Mouse (Mus musculus): ENCODE measurements around the gene Tcp11l2. TPM values are rescaled to one million over a fixed set of nuclear protein-coding genes. Genes with fewer than 3 reads are reported as not detected.

The Tcp11l2 gene
- polyA plus RNA-seq, 1 experiment from 2014 or later, result 16.1 TPM

DNA sequence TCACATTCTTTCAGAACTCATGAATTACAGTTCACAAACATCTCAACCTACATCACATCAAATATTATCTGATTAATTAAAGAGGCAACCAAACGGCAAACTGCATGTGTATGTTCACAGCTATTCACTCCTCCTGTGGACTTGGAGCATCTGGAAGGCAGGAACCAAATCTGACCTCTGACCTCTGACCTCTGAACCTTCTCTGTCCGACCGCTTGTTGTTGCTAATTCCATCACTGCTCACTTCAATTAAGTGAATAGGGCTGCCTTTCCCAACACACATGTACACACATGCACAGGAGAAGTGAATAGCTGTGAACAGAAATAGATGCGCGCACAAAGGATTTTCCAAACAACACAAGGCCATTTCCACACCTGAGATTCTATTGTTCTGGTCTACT lies 14.3 kb upstream of the Tcp11l2 start:
- Histone ChIP-seq H3K4me1 (peaks cover 3% of the 10 kb centered on the region; the same call in 1 of the 2 replicates), H3K9me3 (peaks cover 7% of the 10 kb centered on the region; the same call in 1 of the 2 replicates), H3K36me3 (no peaks in the 10 kb centered on the region), H3K27ac (no peak overlapping the region), H3K27me3 (no peaks in the 10 kb centered on the region), H3K4me3 (no peak overlapping the region), H3K4me2 (replicated peaks) (no peak overlapping the region), H3K9ac (no peak overlapping the region)
- WGBS, result 43% methylated on average over 5 of the region's 5 CpGs
- ATAC-seq (ENCODE audit: insufficient number of reproducible peaks, insufficient read depth, low FRiP score, low TSS enrichment), result no peak

GRCm38 (mm10) chr10:84562567-84563554 lies 13.6 kb upstream of the Tcp11l2 start:
- H3K27me3 ChIP-seq, result no peaks in the 10 kb centered on the region
- H3K4me2 ChIP-seq (replicated peaks), result no peak overlapping the region
- no peak overlapping the region for H3K9ac ChIP-seq
- H3K9me3 ChIP-seq, result peaks cover 7% of the 10 kb centered on the region; the same call in 1 of the 2 replicates
- H3K4me1 ChIP-seq, result peaks cover 3% of the 10 kb centered on the region; the same call in 1 of the 2 replicates
- no peak overlapping the region for H3K27ac ChIP-seq
- 49% methylated on average over 13 of the region's 13 CpGs for WGBS
- peak; percentile 58 for ATAC-seq (ENCODE audit: insufficient number of reproducible peaks, insufficient read depth, low FRiP score, low TSS enrichment)
- no peak overlapping the region for H3K4me3 ChIP-seq
- no peaks in the 10 kb centered on the region for H3K36me3 ChIP-seq

DNA sequence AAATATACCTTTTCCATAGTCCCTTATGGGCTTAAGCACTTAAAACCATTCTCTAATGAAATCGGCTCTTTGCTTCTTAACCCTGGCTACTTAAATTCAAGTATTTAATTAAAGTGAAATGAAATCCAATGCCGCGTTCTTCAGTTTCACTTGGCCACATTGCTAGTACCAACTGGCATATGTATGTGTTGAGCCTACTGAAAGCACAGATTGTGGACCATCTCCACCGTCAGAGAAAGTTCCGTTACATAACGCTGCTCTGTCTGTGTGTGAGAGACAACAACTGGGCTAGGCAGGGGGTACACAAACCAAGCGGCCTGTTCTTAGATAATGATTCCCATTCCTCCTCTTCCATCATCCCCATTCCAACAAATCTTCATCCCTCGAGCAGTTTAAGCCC lies 12.0 kb upstream of the Tcp11l2 start:
- no peak for ATAC-seq (ENCODE audit: insufficient number of reproducible peaks, insufficient read depth, low FRiP score, low TSS enrichment)
- Histone ChIP-seq H3K9me3 (no peaks in the 10 kb centered on the region), H3K9ac (no peak overlapping the region), H3K4me3 (no peak overlapping the region), H3K27ac (no peak overlapping the region), H3K27me3 (no peaks in the 10 kb centered on the region), H3K4me1 (peaks cover 3% of the 10 kb centered on the region; the same call in 1 of the 2 replicates), H3K4me2 (replicated peaks) (no peak overlapping the region), H3K36me3 (no peaks in the 10 kb centered on the region)
- 69% methylated on average over 8 of the region's 8 CpGs for WGBS

GRCm38 (mm10) chr10:84571052-84571639 lies 5.3 kb upstream of the Tcp11l2 start:
- Histone ChIP-seq H3K4me1 (no peaks in the 10 kb centered on the region), H3K27me3 (no peaks in the 10 kb centered on the region), H3K9ac (no peak overlapping the region), H3K36me3 (no peaks in the 10 kb centered on the region), H3K27ac (no peak overlapping the region), H3K4me2 (replicated peaks) (no peak overlapping the region), H3K9me3 (no peaks in the 10 kb centered on the region), H3K4me3 (no peak overlapping the region)
- 80% methylated on average over 10 of the region's 10 CpGs for WGBS
- no peak for ATAC-seq (ENCODE audit: insufficient number of reproducible peaks, insufficient read depth, low FRiP score, low TSS enrichment)

DNA sequence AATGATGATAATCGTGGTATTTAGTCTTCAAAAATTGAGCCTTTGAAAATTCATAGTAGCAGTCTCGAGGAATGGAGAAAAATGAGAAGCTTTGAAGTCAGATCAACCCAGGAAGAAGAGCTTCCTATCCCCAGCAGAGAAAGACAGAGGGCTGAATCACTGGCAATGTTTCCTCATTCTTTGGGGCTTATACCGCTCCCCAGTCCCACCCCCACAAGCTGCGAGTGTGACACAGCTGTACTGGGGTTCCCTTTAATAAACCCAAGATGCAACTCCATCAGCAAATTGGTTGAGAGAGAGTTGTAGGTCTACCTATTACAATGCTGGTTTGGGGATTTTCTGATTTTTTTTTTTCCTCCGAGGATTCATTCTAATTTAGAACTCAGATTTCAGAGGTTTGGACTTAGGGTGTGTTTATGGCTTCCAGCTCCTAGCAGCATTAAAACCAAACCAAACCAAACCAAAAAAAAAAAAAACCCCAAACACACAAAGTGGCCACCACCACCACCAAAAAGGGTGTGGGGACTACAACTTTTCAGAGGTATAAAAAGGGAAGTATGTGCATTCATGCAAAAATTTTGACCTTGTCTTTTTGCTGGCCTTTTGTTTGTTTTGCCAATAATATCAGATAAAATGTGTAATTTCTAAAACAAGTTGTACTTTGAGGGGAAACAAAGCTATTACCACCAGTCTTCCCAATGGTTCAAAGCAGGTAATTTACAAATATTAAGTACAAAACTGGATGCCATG lies 2.6 kb upstream of the Tcp11l2 start:
- no peak for ATAC-seq (ENCODE audit: insufficient number of reproducible peaks, insufficient read depth, low FRiP score, low TSS enrichment)
- WGBS, result 63% methylated on average over 5 of the region's 5 CpGs
- H3K4me3 ChIP-seq, result no peak overlapping the region
- H3K36me3 ChIP-seq, result no peaks in the 10 kb centered on the region
- no peak overlapping the region for H3K4me2 ChIP-seq (replicated peaks)
- H3K4me1 ChIP-seq, result 0 out of 2 replicates have a peak, but pooled peaks cover 6% of the 10 kb centered on the region
- no peaks in the 10 kb centered on the region for H3K9me3 ChIP-seq
- H3K9ac ChIP-seq, result no peak overlapping the region
- no peak overlapping the region for H3K27ac ChIP-seq
- H3K27me3 ChIP-seq, result no peaks in the 10 kb centered on the region

DNA sequence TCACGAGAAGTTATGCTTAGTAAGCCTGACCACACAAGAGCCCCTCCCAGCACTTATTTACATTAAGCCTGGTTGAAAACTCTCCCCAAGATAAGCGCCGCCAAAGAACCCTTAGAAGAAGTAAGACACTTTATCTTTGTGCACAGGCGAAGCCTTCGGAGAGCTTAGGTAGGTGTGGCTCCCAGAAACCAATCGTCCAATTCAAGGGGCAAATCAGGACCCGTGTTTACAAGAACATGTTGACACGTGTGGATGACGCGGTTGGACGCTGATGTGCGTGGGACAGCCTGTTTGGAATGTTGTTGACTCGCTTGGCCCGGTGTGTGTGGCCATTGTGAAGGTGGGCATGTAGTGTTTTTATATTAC lies 414 bp upstream of the Tcp11l2 start:
- under 1% methylated on average over 14 of the region's 14 CpGs for WGBS
- no peak overlapping the region for H3K27ac ChIP-seq
- H3K4me2 ChIP-seq (replicated peaks), result peak overlapping the region; percentile 99
- H3K4me3 ChIP-seq, result peak overlapping the region; percentile 86
- 0 out of 2 replicates have a peak overlapping the region, but pooled peaks have one; percentile 10 for H3K9ac ChIP-seq
- ATAC-seq (ENCODE audit: insufficient number of reproducible peaks, insufficient read depth, low FRiP score, low TSS enrichment), result peak; percentile 72
- H3K4me1 ChIP-seq, result 0 out of 2 replicates have a peak, but pooled peaks cover 6% of the 10 kb centered on the region
- no peaks in the 10 kb centered on the region for H3K9me3 ChIP-seq
- H3K36me3 ChIP-seq, result no peaks in the 10 kb centered on the region
- no peaks in the 10 kb centered on the region for H3K27me3 ChIP-seq

- peak overlapping the region; percentile 86 for H3K4me3 ChIP-seq
- no peaks in the 10 kb centered on the region for H3K9me3 ChIP-seq
- H3K4me2 ChIP-seq (replicated peaks), result peak overlapping the region; percentile 99
- peak; percentile 54 for ATAC-seq (ENCODE audit: insufficient number of reproducible peaks, insufficient read depth, low FRiP score, low TSS enrichment)
- 0 out of 2 replicates have a peak, but pooled peaks cover 6% of the 10 kb centered on the region for H3K4me1 ChIP-seq
- no peaks in the 10 kb centered on the region for H3K36me3 ChIP-seq
- 4% methylated on average over 38 of the region's 38 CpGs for WGBS
- peak overlapping the region; percentile 57 for H3K9ac ChIP-seq
- no peaks in the 10 kb centered on the region for H3K27me3 ChIP-seq
- 0 out of 2 replicates have a peak overlapping the region, but pooled peaks have one; percentile 69 for H3K27ac ChIP-seq
These were observed 773 bp downstream of the Tcp11l2 start for GRCm38 (mm10) chr10:84577071-84577727.

GRCm38 (mm10) chr10:84578738-84579137 lies 2.3 kb downstream of the Tcp11l2 start:
- Histone ChIP-seq H3K9me3 (no peaks in the 10 kb centered on the region), H3K27ac (no peak overlapping the region), H3K4me3 (no peak overlapping the region), H3K9ac (no peak overlapping the region), H3K4me2 (replicated peaks) (no peak overlapping the region), H3K4me1 (0 out of 2 replicates have a peak, but pooled peaks cover 6% of the 10 kb centered on the region), H3K27me3 (no peaks in the 10 kb centered on the region), H3K36me3 (no peaks in the 10 kb centered on the region)
- no peak for ATAC-seq (ENCODE audit: insufficient number of reproducible peaks, insufficient read depth, low FRiP score, low TSS enrichment)
- 75% methylated on average over 10 of the region's 10 CpGs for WGBS

DNA sequence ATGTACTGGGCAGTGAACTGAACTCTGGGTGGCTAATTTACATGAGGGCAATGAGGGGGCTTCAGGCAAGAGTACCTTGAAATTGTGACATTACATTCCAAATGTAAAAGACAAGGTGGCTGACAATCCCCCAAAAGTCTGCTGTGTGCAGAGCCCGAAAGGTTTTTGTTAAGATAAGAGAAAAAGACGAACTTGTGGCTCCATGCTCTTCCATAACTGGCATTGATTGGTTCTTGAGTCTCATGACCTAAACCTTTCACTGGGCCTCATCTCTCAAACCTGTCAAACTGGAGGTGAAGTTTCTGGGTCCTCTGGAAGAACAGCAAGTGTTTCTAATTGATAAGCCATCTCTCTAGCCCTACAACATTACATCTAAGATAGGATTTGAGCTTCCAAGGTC lies 3.1 kb downstream of the Tcp11l2 start:
- no peaks in the 10 kb centered on the region for H3K9me3 ChIP-seq
- no peak for ATAC-seq (ENCODE audit: insufficient number of reproducible peaks, insufficient read depth, low FRiP score, low TSS enrichment)
- no peaks in the 10 kb centered on the region for H3K27me3 ChIP-seq
- H3K36me3 ChIP-seq, result no peaks in the 10 kb centered on the region
- no peak overlapping the region for H3K9ac ChIP-seq
- 73% methylated on average over 2 of the region's 2 CpGs for WGBS
- 0 out of 2 replicates have a peak, but pooled peaks cover 6% of the 10 kb centered on the region for H3K4me1 ChIP-seq
- no peak overlapping the region for H3K4me3 ChIP-seq
- H3K4me2 ChIP-seq (replicated peaks), result no peak overlapping the region
- no peak overlapping the region for H3K27ac ChIP-seq

GRCm38 (mm10) chr10:84581191-84581590 lies 4.8 kb downstream of the Tcp11l2 start:
- ATAC-seq (ENCODE audit: insufficient number of reproducible peaks, insufficient read depth, low FRiP score, low TSS enrichment), result no peak
- H3K4me2 ChIP-seq (replicated peaks), result no peak overlapping the region
- H3K4me3 ChIP-seq, result no peak overlapping the region
- no peaks in the 10 kb centered on the region for H3K27me3 ChIP-seq
- no peak overlapping the region for H3K27ac ChIP-seq
- 61% methylated on average over 8 of the region's 8 CpGs for WGBS
- H3K4me1 ChIP-seq, result 0 out of 2 replicates have a peak, but pooled peaks cover 6% of the 10 kb centered on the region
- H3K9ac ChIP-seq, result no peak overlapping the region
- no peaks in the 10 kb centered on the region for H3K9me3 ChIP-seq
- no peaks in the 10 kb centered on the region for H3K36me3 ChIP-seq

DNA sequence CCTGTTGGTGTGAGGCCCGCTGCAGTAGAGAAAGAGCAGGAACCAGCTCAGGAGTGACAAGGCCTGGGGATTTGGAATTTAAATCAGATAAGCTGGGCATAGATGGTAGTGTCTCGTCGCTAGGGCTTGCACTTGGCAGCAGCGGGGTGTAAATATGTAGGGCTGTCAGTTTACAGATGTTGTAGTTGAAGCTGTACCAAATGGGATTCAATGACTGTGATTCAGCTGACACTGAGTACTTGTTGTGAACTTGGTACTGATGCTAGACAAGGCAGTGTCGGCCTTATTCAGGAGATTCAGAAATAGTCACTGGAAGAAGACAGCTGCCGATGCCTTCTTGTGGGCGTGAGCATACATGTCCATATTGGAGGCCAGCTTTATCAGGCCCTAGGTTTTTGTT lies 5.8 kb downstream of the Tcp11l2 start:
- no peak overlapping the region for H3K9ac ChIP-seq
- H3K4me1 ChIP-seq, result 0 out of 2 replicates have a peak, but pooled peaks cover 5% of the 10 kb centered on the region
- no peaks in the 10 kb centered on the region for H3K27me3 ChIP-seq
- H3K4me3 ChIP-seq, result no peak overlapping the region
- H3K9me3 ChIP-seq, result no peaks in the 10 kb centered on the region
- WGBS, result 89% methylated on average over 7 of the region's 7 CpGs
- H3K27ac ChIP-seq, result no peak overlapping the region
- H3K4me2 ChIP-seq (replicated peaks), result no peak overlapping the region
- ATAC-seq (ENCODE audit: insufficient number of reproducible peaks, insufficient read depth, low FRiP score, low TSS enrichment), result no peak
- no peaks in the 10 kb centered on the region for H3K36me3 ChIP-seq

Measured in embryonic facial prominence, embryonic 12.5 days (tissue).